Mouse (Mus musculus) heart, adult 2 months (tissue): ENCODE data around the gene Zfp12. TPM values are rescaled to one million over a fixed set of nuclear protein-coding genes. Genes with fewer than 3 reads are reported as not detected.
"Not testable (repeated sequence)": the region's sequence is repeated elsewhere in the genome, so short reads cannot be mapped to it uniquely, and the experiment has no call there.

Experiments used
- DNase-seq, 2 experiments: peaks; one replicate each; pipeline ENCODE4 v3.0.0; 2021
- H3K27ac ChIP-seq: fragments of 200-600 bp; 2 replicates; pipeline ENCODE4 v1.8.1; 2022
- H3K27me3 ChIP-seq: fragments of 200-500 bp; 2 replicates; pipeline ENCODE4 v1.6.1; 2012; ENCODE audit warnings: mild to moderate bottlenecking, low read length, inconsistent platforms, mixed read lengths; ENCODE audit not compliant: control insufficient read depth, insufficient read depth
- H3K36me3 ChIP-seq: fragments of 200-500 bp; 2 replicates; pipeline ENCODE4 v1.6.1; 2012; ENCODE audit warnings: low read length, inconsistent platforms; ENCODE audit not compliant: control insufficient read depth, insufficient read depth
- H3K4me1 ChIP-seq: fragments of 200-500 bp; 2 replicates; pipeline ENCODE4 v1.6.1; 2011; ENCODE audit warnings: low read length; ENCODE audit not compliant: control insufficient read depth, insufficient read depth
- H3K4me3 ChIP-seq: fragments of 200-600 bp; 2 replicates; pipeline ENCODE4 v1.8.1; 2022
- H3K79me2 ChIP-seq: fragments of 200-500 bp; replicated peaks from 2 replicates; pipeline ENCODE4 v1.6.1; 2012; ENCODE audit warnings: mild to moderate bottlenecking, inconsistent platforms, low read length, moderate library complexity, mixed read lengths; ENCODE audit not compliant: control insufficient read depth, insufficient read depth
- H3K9ac ChIP-seq: fragments of 200-500 bp; 2 replicates; pipeline ENCODE4 v1.6.1; 2012; ENCODE audit warnings: low read depth, mild to moderate bottlenecking, control low read depth, inconsistent platforms, low read length, mixed read lengths
- CTCF ChIP-seq: fragments of 200-600 bp; IDR thresholded peaks from 2 replicates; pipeline ENCODE4 v1.8.1; 2022; ENCODE audit warnings: antibody characterized with exemption, mild to moderate bottlenecking, moderate library complexity
- EP300 ChIP-seq: fragments of 200-500 bp; IDR thresholded peaks from 2 replicates; pipeline ENCODE4 v1.6.1; 2011; ENCODE audit warnings: low read depth, low read length, control low read depth; ENCODE audit not compliant: insufficient read depth
- POLR2A ChIP-seq: fragments of 200-500 bp; IDR thresholded peaks from 2 replicates; pipeline ENCODE4 v1.6.1; 2011; ENCODE audit warnings: mild to moderate bottlenecking, low read depth, low read length, control low read depth; ENCODE audit not compliant: insufficient read depth
- WGBS: fragments of 180-500 bp; shearing (Covaris S2); methylation state at CpG from one replicate; pipeline ENCODE4 v1.1.7; 2018; 5-methylcytosine and 5-hydroxymethylcytosine counted together
- intact Hi-C: fragments of 180-260 bp; cut with DNase I; formaldehyde crosslinking; loops from one replicate; pipeline ENCODE4 v1.15.1; 2025
- long read RNA-seq: library from polyadenylated mRNA; stranded (forward); transcript quantifications from one replicate; pipeline ENCODE4 v2.0.0, GENCODE M21; 2021
- polyA plus RNA-seq: library from polyadenylated mRNA; depleted of rRNA; stranded (reverse); fragments of >200 nt; gene quantifications from 2 replicates; pipeline ENCODE4 v1.2.3, GENCODE M21; 2012; rRNA removed
- total RNA-seq, 2 experiments: library from RNA; stranded (reverse); gene quantifications; 2 replicates each; pipeline ENCODE4 v1.2.3; 2021

Zfp12 gene
- total RNA-seq (1 to 10 TPM; 7.9 to 8.2 TPM), polyA plus RNA-seq (6.7 and 12.7 TPM in 2 replicates)
- long read RNA-seq, full-length matches to known transcripts = 5 of 6 reads
- long read RNA-seq, partial matches to known transcripts = 0 of 6 reads
- long read RNA-seq, other reads (novel, unspliced or antisense) = 1 of 6 reads

- Histone ChIP-seq H3K4me3 (peak within 1 kb of the TSS; percentile 79), H3K36me3 (peaks cover 3% of the 10 kb centered on the region), H3K27me3 (no peaks in the 10 kb centered on the region), H3K9ac (peak within 1 kb of the TSS; percentile 75), H3K27ac (peak within 1 kb of the TSS; percentile 94), H3K4me1 (peaks cover 2% of the 10 kb centered on the region), H3K79me2 (peaks cover 2% of the 10 kb centered on the region; the same call in 1 of the 2 replicates)
- intact Hi-C loops = loop anchor here (1.0 to 5.0 kb wide), 2 partner anchors 55 to 167 kb away; partner anchors contain the start of genes Kdelr2 and Rbak
- WGBS = under 1% methylated on average over 58 of the region's 58 CpGs
- TF ChIP-seq CTCF = peak; percentile 64
- TF ChIP-seq POLR2A = peak; percentile 79
- TF ChIP-seq EP300 = peak; percentile 73
- DNase-seq = peak; percentile 93 to 97
These were observed at the start of gene Zfp12 for GRCm38 (mm10) chr5:143235028-143235693. Gene Zfp12, plus strand, starts transcription at chr5:143235163.

- intact Hi-C loops = not testable (repeated sequence)
These were observed 46.9 kb upstream of the Zfp12 start for GRCm38 (mm10) chr5:143188014-143188413.

GRCm38 (mm10) chr5:143192806-143193205 is 42.2 kb upstream of the Zfp12 start:
- Histone ChIP-seq H3K9ac (no peak overlapping the region), H3K27me3 (no peaks in the 10 kb centered on the region; the same call in 1 of the 2 replicates), H3K79me2 (no peaks in the 10 kb centered on the region), H3K4me3 (no peak overlapping the region), H3K27ac (no peak overlapping the region), H3K4me1 (no peaks in the 10 kb centered on the region), H3K36me3 (no peaks in the 10 kb centered on the region)
- 78% methylated on average over 8 of the region's 8 CpGs for WGBS
- intact Hi-C loops = no loop called here
- no peak for DNase-seq
- TF ChIP-seq EP300 (no peak), POLR2A (no peak), CTCF (no peak)

More at GRCm38 (mm10) chr5:143188014-143188413, 46.9 kb upstream of the Zfp12 start:
- H3K27ac ChIP-seq, H3K27me3 ChIP-seq, H3K9ac ChIP-seq, H3K79me2 ChIP-seq, H3K4me3 ChIP-seq, H3K4me1 ChIP-seq, H3K36me3 ChIP-seq, DNase-seq: not testable (repeated sequence)
- 58% methylated on average over 1 of the region's 1 CpGs for WGBS

GRCm38 (mm10) chr5:143194747-143195146 is 40.2 kb upstream of the Zfp12 start:
- H3K27me3 ChIP-seq, H3K79me2 ChIP-seq, H3K27ac ChIP-seq, H3K9ac ChIP-seq, DNase-seq, H3K4me3 ChIP-seq, H3K4me1 ChIP-seq, H3K36me3 ChIP-seq, intact Hi-C loops: not testable (repeated sequence)
- WGBS = 53% methylated on average over 8 of the region's 8 CpGs

- Histone ChIP-seq H3K27me3 (no peaks in the 10 kb centered on the region; the same call in 1 of the 2 replicates), H3K9ac (no peak overlapping the region), H3K36me3 (no peaks in the 10 kb centered on the region), H3K27ac (no peak overlapping the region), H3K4me1 (no peaks in the 10 kb centered on the region), H3K79me2 (no peaks in the 10 kb centered on the region), H3K4me3 (no peak overlapping the region)
- intact Hi-C loops = no loop called here
- no peak for TF ChIP-seq CTCF
- TF ChIP-seq EP300 = no peak
- no peak for TF ChIP-seq POLR2A
- 64% methylated on average over 2 of the region's 2 CpGs for WGBS
- no peak for DNase-seq
These were observed 39.8 kb upstream of the Zfp12 start for GRCm38 (mm10) chr5:143195166-143195565.

DNA sequence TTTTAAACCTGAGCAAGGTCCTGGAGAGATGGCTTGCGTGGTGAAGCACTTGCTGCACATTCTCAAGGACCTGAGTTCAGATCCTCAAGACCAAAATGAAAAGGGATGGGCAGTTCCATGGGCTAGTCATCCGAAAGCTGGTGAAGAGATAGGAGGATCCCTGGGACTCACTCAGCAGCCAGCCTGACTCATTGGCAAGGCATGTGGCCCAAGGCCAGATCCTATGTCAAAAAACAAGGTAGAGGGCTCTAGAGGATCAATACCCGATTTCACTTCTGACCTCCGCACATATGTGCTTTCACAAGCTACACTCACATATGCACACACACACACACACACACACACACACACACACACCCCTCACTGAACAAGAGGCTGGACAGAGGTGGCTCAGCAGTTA is 38.5 kb upstream of the Zfp12 start:
- H3K36me3 ChIP-seq = no peaks in the 10 kb centered on the region
- H3K4me3 ChIP-seq = no peak overlapping the region
- H3K79me2 ChIP-seq = no peaks in the 10 kb centered on the region
- no peak for TF ChIP-seq EP300
- no peak for TF ChIP-seq POLR2A
- no peak for TF ChIP-seq CTCF
- 68% methylated on average over 4 of the region's 4 CpGs for WGBS
- no peaks in the 10 kb centered on the region for H3K4me1 ChIP-seq
- intact Hi-C loops = no loop called here
- no peaks in the 10 kb centered on the region; the same call in 1 of the 2 replicates for H3K27me3 ChIP-seq
- H3K9ac ChIP-seq = no peak overlapping the region
- no peak overlapping the region for H3K27ac ChIP-seq
- DNase-seq = no peak
